8 mouse cellular contexts compared by ENCODE assay signal in the genomic region with DNA sequence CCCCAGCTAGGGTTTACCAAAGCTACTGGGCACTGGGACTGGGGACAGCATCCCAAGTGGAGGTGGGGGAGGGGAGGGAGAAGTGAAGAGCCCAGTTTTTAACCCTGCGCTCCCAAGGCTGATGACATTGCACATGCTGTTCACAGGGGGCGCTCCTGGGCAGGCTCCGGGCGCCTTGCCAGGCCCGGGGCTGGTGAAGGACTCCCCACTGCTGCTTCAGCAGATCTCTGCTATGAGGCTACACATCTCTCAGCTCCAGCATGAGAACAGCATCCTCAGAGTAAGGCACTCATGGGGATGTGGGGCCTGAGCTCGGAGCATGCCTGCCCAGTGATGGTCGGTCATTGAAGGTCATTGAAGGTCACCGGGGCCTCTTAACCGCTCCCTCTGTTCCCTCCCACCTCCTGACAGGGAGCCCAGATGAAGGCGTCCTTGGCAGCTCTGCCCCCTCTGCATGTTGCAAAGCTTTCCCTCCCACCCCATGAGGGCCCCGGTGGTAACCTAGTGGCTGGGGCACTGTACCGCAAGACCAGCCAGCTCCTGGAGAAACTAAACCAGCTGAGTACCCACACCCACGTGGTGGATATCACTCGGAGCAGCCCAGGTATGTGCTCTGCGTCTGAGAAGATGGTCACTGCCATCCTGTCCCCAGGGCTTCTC. TPM values are rescaled to one million over a fixed set of nuclear protein-coding genes. Genes with fewer than 3 reads are reported as not detected.
DNase-seq lines count a peak whose midpoint lies in the region; ATAC-seq and TF ChIP-seq lines count a peak whose summit lies in the region.

No protein-coding gene starts in this region.

- 10% methylated on average over 15 of the region's 15 CpGs for WGBS in cerebellum, adult 2 months
- WGBS in neural tube, embryonic 14.5 days = 43% methylated on average over 15 of the region's 15 CpGs

- peak; percentile 55 for DNase-seq in gastrocnemius, adult 2 months
- no peak for DNase-seq in gastrocnemius, adult 8-10 months (ENCODE audit: low spot score in 2 of 2)
- peak; percentile 86 to 89 for DNase-seq in cerebellum, adult 2 months
- peak; percentile 49 to 62 for DNase-seq in frontal cortex, postnatal 25 days (ENCODE audit: low spot score in 2 of 2)
- DNase-seq in layer of hippocampus, adult 2 months (ENCODE audit: low spot score in 2 of 2) = peak; percentile 57 to 80
- no peak for DNase-seq in thymus, postnatal 4 days

- H3K27me3 ChIP-seq in ES-Bruce4 (ENCODE audit: control insufficient read depth, insufficient read depth, low read length, poor library complexity, severe bottlenecking) = no peaks in the 10 kb centered on the region
- H3K27me3 ChIP-seq in cerebellum, adult 2 months (ENCODE audit: control insufficient read depth, insufficient read depth, low read length) = no peaks in the 10 kb centered on the region
- no peaks in the 10 kb centered on the region for H3K27me3 ChIP-seq in neural tube, embryonic 14.5 days (ENCODE audit: control insufficient read depth, insufficient read depth, low read length)

- intact Hi-C loops in gastrocnemius, adult 2 months (cut with DNase I) = no loop called here

- H3K36me3 ChIP-seq in ES-Bruce4 (ENCODE audit: control insufficient read depth, insufficient read depth, low read length, poor library complexity, severe bottlenecking) = peaks cover 2% of the 10 kb centered on the region; the same call in 1 of the 2 replicates
- peaks cover 73% of the 10 kb centered on the region for H3K36me3 ChIP-seq in neural tube, embryonic 14.5 days (ENCODE audit: control insufficient read depth, insufficient read depth, low read length)

- peak; percentile 22; the same call in 1 of the 2 replicates for ATAC-seq in neural tube, embryonic 14.5 days (ENCODE audit: low read depth)

- H3K4me3 ChIP-seq in gastrocnemius, adult 2 months = no peak overlapping the region
- no peak overlapping the region for H3K4me3 ChIP-seq in ES-Bruce4 (ENCODE audit: low read depth, low read length)
- no peak overlapping the region for H3K4me3 ChIP-seq in cerebellum, adult 2 months (replicated peaks; ENCODE audit: insufficient read depth, low read depth, low read length)
- H3K4me3 ChIP-seq in layer of hippocampus, adult 2 months = no peak overlapping the region
- H3K4me3 ChIP-seq in neural tube, embryonic 14.5 days (ENCODE audit: low read depth, low read length) = no peak overlapping the region

- no peaks in the 10 kb centered on the region for H3K4me1 ChIP-seq in ES-Bruce4 (ENCODE audit: control insufficient read depth, insufficient read depth, low read length)
- peaks cover 14% of the 10 kb centered on the region for H3K4me1 ChIP-seq in cerebellum, adult 2 months (ENCODE audit: control insufficient read depth, insufficient read depth, low read length)
- H3K4me1 ChIP-seq in neural tube, embryonic 14.5 days (ENCODE audit: control insufficient read depth, insufficient read depth, low read length) = no peaks in the 10 kb centered on the region

- no peak for TF ChIP-seq EP300 in ES-Bruce4 (IDR thresholded peaks at IDR 0.05; ENCODE audit: insufficient read depth, low read depth, low read length)

- no peak overlapping the region for H3K9ac ChIP-seq in ES-Bruce4 (ENCODE audit: low read depth, poor library complexity, severe bottlenecking)
- H3K9ac ChIP-seq in neural tube, embryonic 14.5 days (replicated peaks; ENCODE audit: low read depth, low read length) = no peak overlapping the region

- no peak for TF ChIP-seq POLR2A in ES-Bruce4 (IDR thresholded peaks at IDR 0.05; ENCODE audit: insufficient read depth, low read length)
- no peak for TF ChIP-seq POLR2A in cerebellum, adult 2 months (IDR thresholded peaks at IDR 0.05; ENCODE audit: borderline replicate concordance, insufficient read depth, low read length)

- peak; percentile 43 for TF ChIP-seq CTCF in gastrocnemius, adult 2 months (IDR thresholded peaks at IDR 0.05)
- peak; percentile 50 for TF ChIP-seq CTCF in ES-Bruce4 (IDR thresholded peaks at IDR 0.05; ENCODE audit: low read depth, low read length)
- peak; percentile 62 for TF ChIP-seq CTCF in cerebellum, adult 2 months (IDR thresholded peaks at IDR 0.05; ENCODE audit: borderline replicate concordance, insufficient read depth, low read depth, low read length)
- TF ChIP-seq CTCF in layer of hippocampus, adult 2 months (conservative IDR thresholded peaks at IDR 0.05) = peak; percentile 79

- no peaks in the 10 kb centered on the region for H3K9me3 ChIP-seq in ES-Bruce4 (replicated peaks; ENCODE audit: control insufficient read depth, insufficient read depth, low read length, poor library complexity, severe bottlenecking)
- no peaks in the 10 kb centered on the region for H3K9me3 ChIP-seq in neural tube, embryonic 14.5 days (ENCODE audit: control insufficient read depth, low read length)

- H3K4me2 ChIP-seq in neural tube, embryonic 14.5 days (ENCODE audit: low read depth, low read length) = no peak overlapping the region

- H3K27ac ChIP-seq in gastrocnemius, adult 2 months = no peak overlapping the region
- H3K27ac ChIP-seq in ES-Bruce4 (ENCODE audit: insufficient read depth, low read length) = no peak overlapping the region
- peak overlapping the region; percentile 40 for H3K27ac ChIP-seq in cerebellum, adult 2 months (ENCODE audit: insufficient read depth, low read length)
- H3K27ac ChIP-seq in layer of hippocampus, adult 2 months = peak overlapping the region; percentile 71
- H3K27ac ChIP-seq in neural tube, embryonic 14.5 days (ENCODE audit: low read depth, low read length) = no peak overlapping the region

RNA-seq across cellular contexts. Expression of gene Slc4a5, which starts 22.2 kb away (rescaled TPM):
- not detected for total RNA-seq in gastrocnemius, adult 2 months (2021)
- not detected for total RNA-seq in gastrocnemius, adult 8-10 months (2022)
- polyA plus RNA-seq in ES-Bruce4 (2011; ENCODE audit: insufficient read depth, insufficient read length, low read depth, missing spikeins) = 2.1 and 3.8 TPM in 2 replicates
- 2.8 and 5.8 TPM in 2 replicates for polyA plus RNA-seq in cerebellum, adult 2 months (2012; rRNA removed)
- under 1 TPM; 0.44 to 0.98 TPM for total RNA-seq in layer of hippocampus, adult 2 months (2021)
- not detected in 2 replicates for polyA plus RNA-seq in neural tube, embryonic 14.5 days (2014; fragmentation: Nextera tagmentation; extraction: Ambion mirVana)

RNA-seq across cellular contexts. Expression of gene Dctn1, which starts 31.8 kb away (rescaled TPM):
- 100 to 1,000 TPM; 129 to 139 TPM for total RNA-seq in gastrocnemius, adult 2 months (2021)
- total RNA-seq in gastrocnemius, adult 8-10 months (2022) = 100 to 1,000 TPM; 117 to 131 (median 127) TPM
- polyA plus RNA-seq in ES-Bruce4 (2011; ENCODE audit: insufficient read depth, insufficient read length, low read depth, missing spikeins) = 41.5 and 52.4 TPM in 2 replicates
- polyA plus RNA-seq in cerebellum, adult 2 months (2012; rRNA removed) = 394 and 406 TPM in 2 replicates
- total RNA-seq in layer of hippocampus, adult 2 months (2021) = 100 to 1,000 TPM; 400 to 422 TPM
- polyA plus RNA-seq in neural tube, embryonic 14.5 days (2014; fragmentation: Nextera tagmentation; extraction: Ambion mirVana) = 122 and 147 TPM in 2 replicates

RNA-seq across cellular contexts. Expression of gene 1700003E16Rik, which starts 41.3 kb away (rescaled TPM):
- total RNA-seq in gastrocnemius, adult 2 months (2021) = under 1 TPM in 1 of 2 experiments, not detected in 1; 0.11 TPM
- total RNA-seq in gastrocnemius, adult 8-10 months (2022) = under 1 TPM in 2 of 4 experiments, not detected in 2; 0.13 to 0.15 TPM
- polyA plus RNA-seq in ES-Bruce4 (2011; ENCODE audit: insufficient read depth, insufficient read length, low read depth, missing spikeins) = not detected in 2 replicates
- 6.6 and 8.1 TPM in 2 replicates for polyA plus RNA-seq in cerebellum, adult 2 months (2012; rRNA removed)
- total RNA-seq in layer of hippocampus, adult 2 months (2021) = 10 to 100 TPM; 21.8 to 21.9 TPM
- polyA plus RNA-seq in neural tube, embryonic 14.5 days (2014; fragmentation: Nextera tagmentation; extraction: Ambion mirVana) = 4.2 and 7.8 TPM in 2 replicates

RNA-seq across cellular contexts. Expression of gene Wdr54, which starts 41.3 kb away (rescaled TPM):
- 1 to 10 TPM in 1 of 2 experiments, under 1 TPM in 1; 0.84 to 1.1 TPM for total RNA-seq in gastrocnemius, adult 2 months (2021)
- 1 to 10 TPM in 3 of 4 experiments, under 1 TPM in 1; 0.87 to 2.3 (median 1.1) TPM for total RNA-seq in gastrocnemius, adult 8-10 months (2022)
- polyA plus RNA-seq in ES-Bruce4 (2011; ENCODE audit: insufficient read depth, insufficient read length, low read depth, missing spikeins) = 7.3 and 7.9 TPM in 2 replicates
- polyA plus RNA-seq in cerebellum, adult 2 months (2012; rRNA removed) = 22.7 and 29.1 TPM in 2 replicates
- 10 to 100 TPM; 25.0 to 32.0 TPM for total RNA-seq in layer of hippocampus, adult 2 months (2021)
- polyA plus RNA-seq in neural tube, embryonic 14.5 days (2014; fragmentation: Nextera tagmentation; extraction: Ambion mirVana) = 18.2 and 25.7 TPM in 2 replicates

Comparison
In these comparisons a context has a peak if more than half of its experiments do, and no peak if none do; other contexts are left out.
1. DNase-seq: peak in gastrocnemius, adult 2 months (single experiment), cerebellum, adult 2 months (2 of 2), frontal cortex, postnatal 25 days (2 of 2) and layer of hippocampus, adult 2 months (2 of 2); none in gastrocnemius, adult 8-10 months (0 of 2) and thymus, postnatal 4 days (single experiment).
2. H3K27ac ChIP-seq: peak in cerebellum, adult 2 months (single experiment) and layer of hippocampus, adult 2 months (single experiment); none in gastrocnemius, adult 2 months (single experiment), ES-Bruce4 (single experiment) and neural tube, embryonic 14.5 days (single experiment).
3. RNA of gene 1700003E16Rik, which starts 41.3 kb away (total RNA-seq): 21.8 to 21.9 TPM in layer of hippocampus, adult 2 months; 0.13 to 0.15 TPM in gastrocnemius, adult 8-10 months and 0.11 TPM in gastrocnemius, adult 2 months; every median in the first group is over 10 times any median in the second.
4. Peak in every context shown above with its lines, with median percentiles within 50 percentile points of each other: CTCF ChIP-seq.